Mouse (Mus musculus): ENCODE results near the gene Pitpnm1. TPM values are rescaled to one million over a fixed set of nuclear protein-coding genes. Genes with fewer than 3 reads are reported as not detected.

Gene Pitpnm1
- total RNA-seq, 2 experiments from 2014 or later, result 176 to 181 TPM

DNA sequence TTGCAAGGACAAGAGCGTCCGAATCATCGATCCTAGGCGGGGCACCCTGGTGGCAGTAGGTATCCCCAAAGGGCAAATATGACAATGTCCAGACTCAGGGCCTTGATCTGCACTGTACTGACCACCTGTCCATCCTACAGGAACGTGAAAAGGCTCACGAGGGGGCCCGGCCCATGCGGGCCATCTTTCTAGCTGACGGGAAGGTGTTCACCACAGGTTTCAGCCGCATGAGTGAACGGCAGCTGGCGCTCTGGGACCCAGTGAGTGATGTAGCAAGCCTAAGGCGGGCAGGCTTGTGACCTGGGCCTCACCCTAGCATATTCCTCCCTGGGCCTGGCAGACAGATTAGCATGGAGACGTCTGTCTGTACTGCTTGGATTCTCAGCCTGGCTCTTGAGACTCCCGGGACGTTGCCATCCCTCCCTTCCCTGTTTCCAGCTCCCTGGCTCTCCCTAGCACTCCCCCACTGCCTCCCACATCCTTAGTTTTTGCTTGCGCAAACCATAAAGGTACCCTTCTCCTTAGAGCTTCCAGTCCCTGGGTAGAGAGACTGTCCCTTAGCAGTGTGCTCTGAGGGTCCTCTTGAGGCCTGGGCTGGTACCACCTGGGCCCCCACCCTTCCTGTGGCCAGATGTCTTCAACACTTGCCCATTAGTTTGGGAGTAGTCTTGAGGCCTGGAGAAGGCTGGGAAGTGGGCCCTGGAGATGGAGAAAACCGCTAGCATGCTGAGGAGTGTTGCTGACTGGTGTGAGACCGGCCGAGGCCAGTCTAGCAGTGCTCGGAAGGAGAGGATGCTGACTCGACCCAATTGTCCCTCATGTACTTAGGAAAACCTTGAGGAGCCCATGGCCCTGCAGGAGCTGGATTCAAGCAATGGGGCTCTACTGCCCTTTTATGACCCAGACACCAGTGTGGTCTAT lies 51.0 kb downstream of the Pitpnm1 start:
- DNase-seq (ENCODE audit: extremely low spot score in 1 of 2, low spot score in 1 of 2), result no peak

DNA sequence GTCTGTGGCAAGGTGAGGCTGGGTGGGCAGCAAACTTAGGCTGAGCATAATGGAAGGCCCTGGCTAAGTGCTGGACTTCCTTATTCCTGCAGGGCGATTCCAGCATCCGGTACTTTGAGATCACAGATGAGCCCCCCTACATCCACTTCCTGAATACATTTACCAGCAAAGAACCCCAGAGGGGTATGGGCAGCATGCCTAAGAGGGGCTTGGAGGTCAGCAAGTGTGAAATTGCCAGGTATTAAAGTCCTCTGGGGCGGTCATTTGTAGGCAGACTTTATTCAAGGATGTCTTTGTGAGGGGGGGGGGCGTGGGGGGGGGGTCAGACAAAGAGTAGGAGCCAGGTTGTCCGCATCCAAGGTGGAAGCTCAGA lies 51.7 kb downstream of the Pitpnm1 start:
- DNase-seq (ENCODE audit: extremely low spot score in 1 of 2, low spot score in 1 of 2), result no peak

DNA sequence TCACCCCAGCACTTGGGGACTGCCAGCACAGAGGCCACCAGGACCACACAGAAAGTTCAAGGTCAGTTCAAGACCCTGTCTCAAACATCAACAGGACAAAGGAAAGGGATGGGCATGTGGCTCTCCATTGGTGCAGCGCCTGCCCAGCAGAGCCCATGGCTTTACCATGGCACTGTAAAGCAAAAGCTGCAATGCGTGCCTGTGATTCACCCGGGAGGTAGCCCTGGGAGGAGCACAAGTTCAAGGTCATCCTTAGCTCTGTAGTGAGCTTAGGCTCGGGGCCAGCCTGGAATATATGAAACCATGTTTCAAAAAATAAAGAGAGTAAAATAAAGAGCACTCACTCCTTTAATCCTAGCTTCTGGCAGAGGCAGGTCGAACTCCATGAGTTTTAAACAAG lies 52.1 kb downstream of the Pitpnm1 start:
- no peak for DNase-seq (ENCODE audit: extremely low spot score in 1 of 2, low spot score in 1 of 2)

DNA sequence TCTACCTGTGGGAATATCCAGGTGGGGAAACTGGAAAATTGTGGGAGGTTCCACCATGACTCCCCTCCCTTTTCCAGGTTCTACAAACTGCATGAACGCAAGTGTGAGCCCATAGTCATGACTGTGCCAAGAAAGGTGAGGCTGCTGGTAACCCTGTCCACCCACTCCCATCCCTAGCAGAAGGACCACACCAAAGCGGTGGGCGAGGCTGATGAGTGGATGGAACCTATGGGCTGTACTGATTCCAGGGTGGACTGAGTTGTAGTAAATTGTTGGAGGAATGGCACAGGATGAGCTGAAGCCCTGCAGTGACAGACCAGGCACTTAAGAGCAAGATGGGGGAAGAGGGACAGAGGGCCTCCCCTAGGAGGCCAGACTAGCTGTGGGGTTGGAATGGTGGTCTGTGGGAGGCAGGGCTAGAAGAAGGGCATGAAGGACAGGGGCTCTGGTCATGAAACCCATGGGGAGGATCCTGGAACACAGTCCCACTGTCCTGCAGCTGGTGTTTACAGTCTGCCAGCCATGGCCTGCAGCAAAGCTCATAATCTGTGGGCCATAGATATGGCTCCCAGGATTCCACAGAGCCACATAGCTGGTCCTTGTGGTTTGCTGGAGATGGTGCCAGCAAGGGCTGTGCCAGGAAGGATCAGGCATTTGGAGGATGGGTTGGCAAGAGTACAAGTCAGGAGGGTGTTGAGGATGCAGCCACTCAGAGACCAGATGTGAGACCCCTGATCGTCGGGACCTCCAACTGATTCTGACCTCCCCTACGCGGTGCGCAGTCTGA lies 52.8 kb downstream of the Pitpnm1 start:
- DNase-seq (ENCODE audit: extremely low spot score in 1 of 2, low spot score in 1 of 2), result no peak

DNA sequence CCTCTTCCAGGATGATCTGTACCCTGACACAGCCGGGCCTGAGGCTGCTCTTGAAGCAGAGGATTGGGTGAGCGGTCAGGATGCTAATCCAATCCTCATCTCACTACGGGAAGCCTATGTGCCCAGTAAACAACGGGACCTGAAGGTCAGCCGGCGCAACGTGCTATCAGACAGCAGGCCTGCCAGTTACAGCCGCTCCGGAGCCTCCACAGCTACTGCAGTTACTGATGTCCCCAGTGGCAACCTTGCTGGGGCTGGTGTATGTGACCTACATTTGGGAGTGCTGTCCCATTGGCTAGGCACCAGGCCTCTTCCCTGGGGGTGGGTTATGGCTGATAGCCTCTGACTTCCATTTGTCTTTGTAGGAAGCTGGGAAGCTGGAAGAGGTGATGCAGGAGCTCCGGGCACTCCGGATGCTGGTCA lies 53.4 kb downstream of the Pitpnm1 start, which contains the start of gene Ptprcap:
Gene Ptprcap (plus strand): TSS at position 373 of the 423 bp plus-strand sequence.
- no peak for DNase-seq (ENCODE audit: extremely low spot score in 1 of 2, low spot score in 1 of 2)

DNA sequence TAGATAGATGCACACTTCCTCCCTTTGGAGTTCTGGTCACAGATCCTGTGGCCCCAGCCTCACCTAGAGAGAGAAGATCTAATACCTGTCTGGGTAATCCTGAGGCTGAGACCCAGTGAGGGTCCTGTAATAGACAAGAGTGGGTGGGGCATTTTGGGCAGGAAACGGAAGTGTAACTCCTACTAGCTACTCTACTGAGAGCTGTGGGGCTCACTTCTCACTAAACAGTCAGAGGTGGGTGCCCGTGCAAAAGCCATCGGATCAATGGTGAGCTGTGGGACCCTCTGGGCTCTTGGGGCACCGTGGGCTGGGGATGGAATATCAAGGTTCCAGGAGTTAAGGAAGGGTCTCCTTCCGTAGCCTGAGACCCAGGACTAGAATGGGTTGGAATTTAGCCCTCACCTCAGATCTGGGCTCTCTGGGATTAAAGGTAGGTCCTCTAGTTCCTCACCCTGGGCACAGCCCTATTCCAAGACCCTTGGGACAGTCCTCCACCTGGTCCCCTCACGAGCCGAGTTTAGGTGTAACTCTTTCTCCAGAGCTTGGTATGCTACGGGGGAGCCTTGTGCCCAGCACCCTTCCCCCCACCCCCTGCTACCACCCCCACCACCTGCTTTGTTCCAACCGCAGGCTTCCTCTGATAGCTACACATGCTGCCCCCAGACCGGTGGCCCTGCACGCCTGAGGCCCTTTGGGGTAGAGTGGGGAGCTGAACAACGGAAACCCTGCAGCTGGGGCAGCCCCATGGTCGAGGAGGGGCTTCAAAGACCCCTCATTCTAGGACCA lies 54.8 kb downstream of the Pitpnm1 start:
- DNase-seq (ENCODE audit: extremely low spot score in 1 of 2, low spot score in 1 of 2), result no peak

DNA sequence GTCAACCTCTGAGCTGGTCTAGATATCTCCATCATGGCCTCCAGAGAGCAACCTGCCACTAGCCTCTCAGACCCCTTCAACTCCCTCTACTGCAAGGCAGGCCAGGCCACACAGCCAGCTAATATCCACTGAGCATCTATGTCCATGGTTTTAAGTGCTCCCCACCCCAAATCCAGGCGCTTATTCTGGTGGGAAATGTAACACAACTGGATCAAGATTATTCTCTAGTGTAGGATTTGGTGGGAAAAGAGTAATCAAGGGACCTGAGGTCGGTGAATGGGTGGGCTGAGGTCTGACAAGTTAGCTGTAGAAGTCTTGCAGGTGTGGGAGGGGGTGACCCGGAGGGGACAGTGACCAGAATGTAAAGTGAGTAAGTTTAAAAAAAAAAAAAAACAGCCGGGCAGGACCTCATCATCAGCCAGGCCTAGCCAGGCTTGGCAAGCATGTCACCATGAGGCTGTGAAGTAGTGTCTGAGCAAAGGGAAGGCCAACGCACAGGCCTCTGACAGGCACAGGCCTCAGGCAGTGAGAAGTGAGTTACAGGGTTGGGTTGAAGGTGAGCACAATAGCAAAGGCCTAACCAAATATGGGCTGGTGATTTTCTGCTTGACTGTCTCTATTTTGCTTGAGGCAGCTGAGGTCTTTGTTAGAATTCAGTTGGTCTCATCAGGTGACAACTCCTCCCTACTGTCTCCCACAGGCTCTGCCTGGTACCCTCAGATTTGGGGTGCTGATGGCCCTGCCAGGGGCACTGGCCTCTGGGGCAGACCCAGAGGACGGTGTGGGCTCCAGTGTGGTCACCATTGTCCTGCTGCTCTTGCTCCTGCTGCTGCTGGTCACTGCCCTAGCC lies 55.6 kb downstream of the Pitpnm1 start:
- no peak for DNase-seq (ENCODE audit: extremely low spot score in 1 of 2, low spot score in 1 of 2)

DNA sequence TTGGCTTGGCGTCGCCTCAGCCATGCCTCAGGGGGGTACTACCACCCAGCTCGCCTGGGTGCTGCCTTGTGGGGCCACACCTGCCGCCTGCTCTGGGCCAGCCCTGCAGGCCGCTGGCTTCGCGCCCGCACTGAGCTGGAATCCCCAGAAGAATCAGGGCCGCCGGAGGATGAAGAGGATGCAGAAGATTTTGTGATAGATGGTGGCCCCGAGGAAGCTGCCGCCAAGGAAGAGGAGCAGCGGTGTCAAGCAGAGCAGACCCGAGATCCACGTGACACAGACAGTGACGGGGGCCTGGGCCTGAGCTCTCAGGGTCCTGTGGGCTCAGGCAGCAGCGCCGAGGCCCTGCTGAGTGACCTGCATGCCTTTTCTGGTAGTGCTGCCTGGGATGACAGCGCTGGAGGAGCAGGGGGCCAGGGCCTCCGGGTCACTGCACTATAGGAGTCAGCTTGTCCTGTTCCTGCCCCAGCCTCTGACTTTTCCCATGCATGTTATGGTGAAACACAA lies 56.3 kb downstream of the Pitpnm1 start:
- no peak for DNase-seq (ENCODE audit: extremely low spot score in 1 of 2, low spot score in 1 of 2)

DNA sequence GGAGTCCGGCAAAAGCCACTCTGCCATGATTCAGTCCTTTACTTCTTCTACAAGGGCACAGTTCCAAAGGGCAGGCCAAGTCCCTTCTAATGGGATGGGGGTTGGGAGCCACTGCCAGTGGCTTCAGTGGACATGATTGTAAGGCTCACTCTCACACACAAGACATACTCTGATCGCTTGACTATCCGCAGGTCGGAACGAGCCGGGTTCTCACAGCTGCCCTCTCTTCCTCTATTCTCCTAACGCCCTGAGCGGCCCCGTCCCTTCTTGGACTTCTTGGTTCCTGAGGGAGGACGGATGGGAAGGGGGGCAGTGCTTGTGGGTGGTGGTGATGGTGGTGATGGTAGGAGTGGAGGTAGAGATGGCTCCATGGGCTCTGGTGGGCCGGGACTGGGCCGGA lies 57.0 kb downstream of the Pitpnm1 start:
- DNase-seq (ENCODE audit: extremely low spot score in 1 of 2, low spot score in 1 of 2), result no peak

DNA sequence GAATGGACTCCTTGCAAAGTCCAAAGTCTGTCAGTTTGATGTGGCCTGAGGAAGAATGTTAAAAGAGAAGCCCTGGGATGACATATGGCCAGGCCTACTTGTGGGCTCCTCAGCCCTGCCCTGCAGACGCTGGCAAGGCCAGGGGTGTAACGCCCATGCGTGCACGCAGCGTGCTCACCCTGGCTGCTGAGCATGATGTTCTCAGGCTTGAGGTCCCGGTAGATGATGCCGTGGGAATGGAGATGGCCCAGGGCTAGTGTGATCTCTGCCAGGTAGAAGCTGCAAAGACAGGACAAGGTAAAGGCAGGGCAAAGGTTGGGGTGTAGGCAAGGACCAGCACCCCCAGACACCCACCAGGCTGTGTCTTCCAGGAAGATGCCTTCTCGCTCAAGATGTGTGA lies 59.3 kb downstream of the Pitpnm1 start:
- DNase-seq (ENCODE audit: extremely low spot score in 1 of 2, low spot score in 1 of 2), result no peak

DNA sequence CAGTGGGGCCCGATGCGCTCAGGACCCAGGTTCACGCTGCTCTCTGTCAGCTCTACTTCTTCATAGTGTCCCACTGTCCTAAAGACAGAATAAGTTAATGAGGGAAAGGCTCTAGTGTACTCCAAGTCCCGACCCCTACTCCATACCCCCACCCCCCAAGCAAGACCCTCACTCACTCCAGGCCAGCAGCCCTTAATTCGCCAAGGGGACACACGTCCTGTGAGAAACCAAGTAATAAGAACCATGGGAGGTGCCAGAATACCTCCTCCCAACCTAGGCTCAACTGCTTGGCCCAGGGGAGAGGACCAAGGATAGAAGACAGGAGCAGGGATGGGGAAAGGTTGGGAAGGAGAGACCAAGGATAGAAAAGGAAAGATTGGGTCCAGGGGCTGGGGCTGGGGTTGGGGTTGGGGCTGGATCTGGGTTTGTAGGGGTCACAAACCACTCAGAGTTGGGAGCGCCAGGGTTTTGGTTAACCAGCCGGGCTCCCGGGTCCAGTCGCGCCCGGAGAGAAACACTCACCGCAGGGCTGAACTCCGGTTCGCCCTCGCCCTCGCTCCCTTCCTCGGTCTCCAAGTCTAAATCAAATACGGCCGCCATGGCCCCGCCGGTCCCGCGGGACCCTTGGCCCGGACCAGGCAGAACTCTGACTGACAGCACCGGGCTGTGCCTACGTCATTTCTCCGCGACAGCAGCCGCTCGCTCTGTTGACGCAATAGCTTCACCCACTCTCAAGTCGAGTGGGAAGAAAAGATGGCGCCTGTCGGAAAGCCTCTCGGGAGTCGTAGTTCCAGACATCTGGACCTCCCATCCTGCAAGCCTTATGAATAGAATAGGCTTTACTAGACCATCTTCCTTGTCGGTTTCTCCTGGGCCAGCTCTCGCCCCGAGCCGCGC lies 63.1 kb downstream of the Pitpnm1 start, which contains the start of gene Rps6kb2:
Gene Rps6kb2 (minus strand): TSS at position 709 of the 897 bp plus-strand sequence.
- peak; percentile 92 to 96 for DNase-seq (ENCODE audit: extremely low spot score in 1 of 2, low spot score in 1 of 2)

DNA sequence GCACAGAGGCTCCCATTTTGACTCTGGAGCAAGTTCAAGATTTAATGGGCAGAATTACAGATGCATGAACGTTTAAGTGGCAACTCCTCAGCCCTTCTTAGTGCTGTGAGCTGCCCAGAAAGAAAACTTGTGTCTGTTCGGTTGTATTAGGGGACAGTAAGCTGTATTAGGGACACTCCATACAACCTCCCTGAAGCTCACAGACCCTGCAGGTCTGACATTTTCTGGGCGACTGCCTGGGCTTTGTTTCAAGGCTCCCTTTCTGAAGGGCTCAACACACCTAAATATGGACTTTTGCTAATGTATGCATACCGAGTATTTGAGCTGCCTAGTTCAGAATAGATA lies 63.7 kb downstream of the Pitpnm1 start:
- no peak for DNase-seq (ENCODE audit: extremely low spot score in 1 of 2, low spot score in 1 of 2)

Other genes with a start within 250 kb of the Pitpnm1 start
- gene Chka, start 248.2 kb upstream of the Pitpnm1 start, total RNA-seq (2021), result 10 to 100 TPM; 78.4 to 97.2 TPM
- 10 to 100 TPM; 17.3 to 21.5 TPM for gene Tcirg1, start 192.9 kb upstream of the Pitpnm1 start, total RNA-seq (2021)
- 100 to 1,000 TPM; 134 to 151 TPM for gene Ndufs8, start 187.2 kb upstream of the Pitpnm1 start, total RNA-seq (2021)
- 1 to 10 TPM; 3.5 to 4.4 TPM for gene Aldh3b1, start 170.2 kb upstream of the Pitpnm1 start, total RNA-seq (2021)
- 10 to 100 TPM; 16.7 to 20.6 TPM for gene Unc93b1, start 164.8 kb upstream of the Pitpnm1 start, total RNA-seq (2021)
- gene Aldh3b3, start 141.4 kb upstream of the Pitpnm1 start, total RNA-seq (2021), result not detected
- 1 to 10 TPM in 1 of 2 experiments, under 1 TPM in 1; 0.81 to 1.2 TPM for gene Aldh3b2, start 127.7 kb upstream of the Pitpnm1 start, total RNA-seq (2021)
- 1 to 10 TPM; 2.0 to 2.5 TPM for gene Acy3, start 113.4 kb upstream of the Pitpnm1 start, total RNA-seq (2021)
- gene Tbx10, start 107.2 kb upstream of the Pitpnm1 start, total RNA-seq (2021), result not detected
- gene Nudt8, start 99.4 kb upstream of the Pitpnm1 start, total RNA-seq (2021), result 10 to 100 TPM in 1 of 2 experiments, 1 to 10 TPM in 1; 9.9 to 10.2 TPM
- 1 to 10 TPM; 1.1 to 1.4 TPM for gene Gm49405, start 99.4 kb upstream of the Pitpnm1 start, total RNA-seq (2021)
- gene Doc2g, start 96.7 kb upstream of the Pitpnm1 start, total RNA-seq (2021), result 1 to 10 TPM; 2.4 to 3.3 TPM
- gene Ndufv1, start 87.2 kb upstream of the Pitpnm1 start, total RNA-seq (2021), result 100 to 1,000 TPM; 222 to 263 TPM
- gene Gstp1, start 62.0 kb upstream of the Pitpnm1 start, total RNA-seq (2021), result 100 to 1,000 TPM; 343 to 385 TPM
- 10 to 100 TPM; 35.5 to 41.9 TPM for gene Gstp2, start 54.0 kb upstream of the Pitpnm1 start, total RNA-seq (2021)
- not detected for gene Gstp3, start 40.4 kb upstream of the Pitpnm1 start, total RNA-seq (2021)
- gene Cabp2, start 18.4 kb upstream of the Pitpnm1 start, total RNA-seq (2021), result not detected
- 10 to 100 TPM; 28.9 to 37.6 TPM for gene Cdk2ap2, start 2.8 kb upstream of the Pitpnm1 start, total RNA-seq (2021)
- gene Aip, start 25.9 kb downstream of the Pitpnm1 start, total RNA-seq (2021), result 100 to 1,000 TPM; 102 to 127 TPM
- not detected for gene Gpr152, start 39.8 kb downstream of the Pitpnm1 start, total RNA-seq (2021)
- gene Cabp4, start 44.0 kb downstream of the Pitpnm1 start, total RNA-seq (2021), result under 1 TPM in 1 of 2 experiments, not detected in 1; 0.20 TPM
- gene Coro1b, start 48.6 kb downstream of the Pitpnm1 start, total RNA-seq (2021), result 10 to 100 TPM; 87.3 to 89.5 TPM
- gene Ptprcap, start 53.6 kb downstream of the Pitpnm1 start, total RNA-seq (2021), result 1 to 10 TPM; 1.1 to 2.9 TPM
- 10 to 100 TPM; 27.8 to 43.9 TPM for gene Rps6kb2, start 63.4 kb downstream of the Pitpnm1 start, total RNA-seq (2021)
- 10 to 100 TPM in 1 of 2 experiments, 1 to 10 TPM in 1; 8.2 to 11.7 TPM for gene Carns1, start 75.5 kb downstream of the Pitpnm1 start, total RNA-seq (2021)
- 1 to 10 TPM; 1.2 to 1.3 TPM for gene Tbc1d10c, start 91.3 kb downstream of the Pitpnm1 start, total RNA-seq (2021)
- gene Ppp1ca, start 92.1 kb downstream of the Pitpnm1 start, total RNA-seq (2021), result 100 to 1,000 TPM; 259 to 293 TPM
- 1 to 10 TPM; 7.4 to 8.2 TPM for gene Rad9a, start 101.7 kb downstream of the Pitpnm1 start, total RNA-seq (2021)
- under 1 TPM; 0.27 to 0.61 TPM for gene Clcf1, start 114.2 kb downstream of the Pitpnm1 start, total RNA-seq (2021)
- not detected for gene AC109138.7, start 114.4 kb downstream of the Pitpnm1 start, total RNA-seq (2021)
- 10 to 100 TPM; 15.1 to 17.5 TPM for gene Pold4, start 131.9 kb downstream of the Pitpnm1 start, total RNA-seq (2021)
- 10 to 100 TPM; 45.4 to 48.5 TPM for gene Ssh3, start 169.2 kb downstream of the Pitpnm1 start, total RNA-seq (2021)
- 10 to 100 TPM; 59.6 to 66.3 TPM for gene Ankrd13d, start 183.1 kb downstream of the Pitpnm1 start, total RNA-seq (2021)
- gene Grk2, start 206.2 kb downstream of the Pitpnm1 start, total RNA-seq (2021), result 100 to 1,000 TPM; 185 to 186 TPM

All from layer of hippocampus, postnatal 25 days (tissue).